Mouse (Mus musculus): ENCODE measurements at regions not wholly inside any gene's neighbourhood (a gene's known extent, or its start where the extent isn't known, plus 50 kb on each side); places are given as distances from the start of the nearest gene placed in this dataset.

DNA sequence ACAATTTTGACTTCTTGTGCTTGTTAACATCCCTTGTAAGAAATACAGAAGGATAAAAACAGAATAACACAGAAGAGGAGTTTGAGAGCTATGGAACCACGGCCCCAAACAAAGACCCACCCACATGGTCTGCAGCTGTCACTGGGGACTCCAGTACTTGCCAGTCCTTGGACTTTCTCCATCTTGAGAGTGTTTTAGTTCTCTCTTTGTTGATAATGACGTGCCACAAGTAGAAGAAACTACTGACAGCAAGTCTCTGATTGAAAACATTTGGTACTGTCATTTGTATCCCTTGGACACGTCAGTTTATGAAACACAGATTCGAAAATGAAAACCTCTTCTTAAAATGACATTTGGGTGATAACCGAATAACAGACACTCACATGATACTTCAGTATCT, 68.3 kb upstream of the Frg1 start:
- no peak for ATAC-seq (ENCODE audit: low TSS enrichment)

GRCm38 (mm10) chr8:41483297-41483696, 66.4 kb upstream of the Frg1 start:
- no peak for ATAC-seq (ENCODE audit: low TSS enrichment)

- ATAC-seq (ENCODE audit: low TSS enrichment): no peak
Measured at GRCm38 (mm10) chr8:41472992-41473699, 56.3 kb upstream of the Frg1 start.

DNA sequence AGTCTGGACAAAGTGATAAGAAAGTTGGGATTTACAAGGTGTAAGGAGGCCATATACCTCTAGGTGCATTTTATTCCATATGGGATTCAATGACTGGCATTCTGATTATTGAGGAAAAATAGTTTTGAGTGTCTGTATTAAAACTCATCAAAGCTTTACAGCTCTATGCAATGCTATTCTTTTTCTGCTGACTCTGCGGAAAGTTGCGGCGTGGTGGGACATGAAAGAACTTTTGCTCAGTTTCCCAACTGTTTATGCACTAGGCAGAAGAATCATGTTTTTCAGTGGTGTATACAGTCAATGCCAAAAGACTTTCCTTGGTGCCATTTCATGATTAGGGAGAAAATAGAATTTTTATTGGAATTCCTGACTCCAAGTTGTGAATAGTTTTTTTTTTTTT, 55.4 kb upstream of the Frg1 start:
- no peak for ATAC-seq (ENCODE audit: low TSS enrichment)
